Mouse (Mus musculus) R1 (cell line): ENCODE results near the gene Gm21119.
"Not testable (repeated sequence)": the region's sequence is repeated elsewhere in the genome, so short reads cannot be mapped to it uniquely, and the experiment has no call there.

Experiments
- DNase-seq: peaks from one replicate; pipeline ENCODE4 v3.0.0-alpha.2; 2018; ENCODE audit warnings: low read depth, low spot score

Gm21119 gene

DNA sequence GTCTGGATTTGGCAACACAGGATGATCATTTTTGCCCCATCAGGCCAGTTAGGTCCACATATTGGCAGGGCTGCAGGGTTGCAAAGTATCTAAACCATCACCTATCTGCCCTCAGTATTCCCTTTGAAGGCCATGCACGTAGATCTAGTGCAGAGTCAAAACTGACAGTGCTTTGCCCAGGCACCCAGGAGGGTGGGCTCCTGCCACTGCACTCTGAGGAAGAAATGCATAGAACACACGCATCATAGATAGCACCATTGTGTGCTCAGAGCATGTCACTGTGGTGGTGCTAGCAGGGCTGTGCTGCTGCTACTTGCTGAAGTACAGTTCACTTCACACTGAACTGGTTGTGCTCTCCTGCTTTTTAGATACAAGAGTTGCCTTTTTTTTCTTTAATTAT, at the start of gene Gm21119:
Gm21119 (plus strand) TSS at position 301 of the 400 bp plus-strand sequence.
- DNase-seq, result not testable (repeated sequence)

DNA sequence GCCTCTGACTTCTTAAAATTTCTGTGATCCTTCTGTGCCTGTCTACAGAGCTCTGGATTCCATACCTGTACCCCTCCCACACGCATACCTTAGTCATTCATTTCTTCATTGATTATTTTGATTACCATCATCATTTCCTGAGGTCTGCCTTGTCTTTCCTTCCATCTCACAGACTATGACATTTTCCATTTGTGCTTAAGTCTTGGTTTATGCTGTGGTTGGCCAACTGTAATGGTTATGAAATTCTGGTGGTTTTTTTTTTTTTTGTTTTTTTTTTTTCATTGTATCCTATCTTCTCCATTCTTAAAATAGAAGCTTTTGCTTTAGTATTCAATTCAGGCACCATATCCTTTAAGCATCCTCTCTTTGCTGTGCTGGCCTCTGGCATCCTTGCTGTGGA, 48.0 kb upstream of the Gm21119 start:
- DNase-seq, result not testable (repeated sequence)

DNA sequence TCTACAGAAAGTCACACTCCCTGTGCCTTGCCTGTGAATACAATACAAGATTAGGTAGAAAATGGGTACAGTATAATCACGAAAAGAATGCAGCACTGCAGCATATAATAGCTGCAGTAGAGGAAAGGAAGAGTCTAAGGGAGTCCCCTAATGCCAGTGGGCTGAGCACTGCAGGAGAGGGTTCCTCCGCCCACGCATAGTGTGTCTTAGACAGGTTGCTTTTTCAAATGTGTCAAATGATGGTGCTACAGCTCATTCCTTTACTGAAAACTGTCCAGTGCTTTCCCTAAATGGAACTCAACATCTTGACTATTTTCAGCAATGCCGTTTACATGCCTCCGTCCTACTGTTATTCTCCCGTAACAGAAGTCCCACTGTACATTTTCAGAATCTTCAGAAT, 33.6 kb upstream of the Gm21119 start:
- DNase-seq, result peak; percentile 1

DNA sequence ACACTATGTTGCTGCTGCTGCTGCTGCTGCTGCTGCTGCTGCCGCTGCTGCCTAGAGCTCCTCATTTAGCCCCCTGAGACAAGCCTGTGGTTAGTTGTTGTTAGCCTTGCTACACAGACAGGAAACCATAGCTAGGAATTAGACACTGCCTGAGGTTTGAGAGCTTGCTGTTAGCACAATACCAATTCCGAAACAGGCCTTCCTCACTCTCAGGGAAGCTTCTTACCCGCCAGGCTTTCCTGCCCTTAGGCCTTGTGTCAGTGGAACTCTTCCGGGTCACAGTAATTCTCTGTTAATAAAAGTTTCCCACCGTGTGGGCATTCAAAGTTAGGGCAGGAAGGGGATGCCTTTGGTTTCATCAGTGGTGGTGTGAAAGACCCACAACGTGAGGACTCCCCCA, 31.9 kb upstream of the Gm21119 start:
- DNase-seq, result not testable (repeated sequence)

DNA sequence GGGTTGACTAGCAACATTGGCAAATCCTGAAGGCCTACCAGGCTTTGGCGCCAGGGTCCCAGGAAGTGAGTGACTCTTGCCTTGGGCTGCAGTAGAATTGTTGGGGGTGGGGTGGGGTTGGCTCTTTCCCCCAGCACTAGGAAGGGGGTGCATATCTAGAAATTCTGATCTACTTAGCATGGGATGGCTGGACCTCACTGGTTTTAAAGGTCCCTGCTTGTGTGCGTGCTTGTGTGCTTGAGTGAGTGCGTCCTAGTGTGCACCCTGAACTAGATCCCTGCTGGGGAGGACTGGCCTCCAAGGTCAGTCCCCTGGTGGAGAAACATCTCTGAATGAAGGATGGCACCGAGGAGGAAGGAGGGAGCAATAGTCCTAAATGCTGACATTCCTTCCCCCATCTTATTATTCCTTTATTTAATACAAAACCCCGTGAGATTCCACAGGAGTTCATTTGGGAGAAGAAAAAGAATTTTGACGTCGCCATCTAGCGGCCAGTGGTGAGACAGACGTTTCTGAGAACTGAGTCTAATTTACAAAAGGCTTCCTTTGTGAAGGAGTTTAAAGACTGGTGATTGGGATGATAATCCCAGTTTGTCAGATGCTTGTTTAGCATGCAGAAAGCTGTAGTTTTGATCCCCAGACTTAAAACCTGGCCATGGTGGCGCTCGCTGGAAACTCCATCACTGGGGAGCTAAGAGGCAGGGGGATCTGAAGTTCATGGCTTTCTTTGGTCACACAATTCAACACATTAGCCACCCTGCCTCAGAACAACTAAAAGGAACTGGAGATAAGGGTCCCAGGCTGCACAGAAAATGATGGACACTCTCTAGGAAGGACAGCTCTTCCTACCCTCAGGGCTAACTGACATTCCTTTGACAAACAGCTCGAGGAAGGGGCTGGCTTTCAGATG, 26.2 kb upstream of the Gm21119 start:
- peak; percentile 59 for DNase-seq

DNA sequence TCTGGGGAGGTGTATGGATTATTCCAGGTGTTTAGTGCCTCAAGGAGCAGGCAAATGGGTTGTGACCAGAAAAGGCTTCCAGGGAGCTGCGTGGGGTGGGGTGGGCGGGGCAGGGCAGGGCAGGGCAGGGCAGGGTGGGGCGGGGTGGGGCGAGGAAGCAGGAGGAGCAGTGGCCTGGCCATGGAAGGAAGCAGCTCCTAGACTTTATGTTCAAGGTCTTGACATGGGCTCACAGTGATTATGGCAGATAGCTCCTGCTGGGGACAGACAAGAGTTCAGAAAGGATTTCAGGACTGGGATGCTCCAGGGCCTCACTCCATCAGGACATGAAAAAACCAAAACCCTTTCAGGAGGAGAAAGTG, 25.6 kb upstream of the Gm21119 start:
- not testable (repeated sequence) for DNase-seq

DNA sequence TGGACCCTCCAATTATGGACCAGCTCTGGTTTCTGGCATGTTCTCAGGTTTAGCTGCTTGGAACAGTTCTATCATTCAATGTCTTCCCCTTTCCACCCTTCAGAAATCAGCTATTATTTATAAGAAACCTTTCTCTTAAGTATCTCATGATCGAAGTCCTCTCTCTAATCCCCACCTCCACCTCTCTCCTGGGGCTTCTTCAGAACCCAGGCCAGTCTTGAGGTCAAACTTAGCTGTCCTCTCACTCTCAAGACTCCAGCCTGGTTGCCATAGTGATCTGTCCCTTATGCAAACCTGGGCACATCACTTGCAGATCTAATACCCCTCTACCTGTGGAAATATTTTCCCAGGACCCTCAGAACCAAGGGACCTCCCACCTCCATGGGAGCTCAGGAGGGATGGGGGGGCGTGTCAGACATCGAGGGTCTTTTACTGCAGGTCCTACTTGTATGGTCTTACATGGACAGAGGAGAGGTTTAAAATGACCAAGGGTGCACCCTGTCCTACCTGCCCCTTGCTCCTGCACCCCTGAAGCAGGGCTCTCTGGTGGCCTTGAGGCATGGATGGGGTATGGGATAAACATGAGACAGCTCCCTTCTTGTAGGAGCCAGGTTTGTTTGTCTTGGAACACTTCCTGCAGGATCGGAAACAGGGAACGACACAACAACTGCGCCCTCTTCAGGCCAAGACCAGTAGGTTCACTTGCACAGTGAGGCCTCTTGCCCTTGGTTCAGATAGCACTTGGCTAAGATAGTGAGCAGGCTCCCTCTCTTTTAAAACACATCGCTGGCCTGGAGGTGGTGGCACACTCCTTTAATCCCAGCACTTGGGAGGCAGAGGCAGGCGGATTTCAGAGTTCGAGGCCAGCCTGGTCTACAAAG, 24.4 kb upstream of the Gm21119 start:
- peak; percentile 53 for DNase-seq

DNA sequence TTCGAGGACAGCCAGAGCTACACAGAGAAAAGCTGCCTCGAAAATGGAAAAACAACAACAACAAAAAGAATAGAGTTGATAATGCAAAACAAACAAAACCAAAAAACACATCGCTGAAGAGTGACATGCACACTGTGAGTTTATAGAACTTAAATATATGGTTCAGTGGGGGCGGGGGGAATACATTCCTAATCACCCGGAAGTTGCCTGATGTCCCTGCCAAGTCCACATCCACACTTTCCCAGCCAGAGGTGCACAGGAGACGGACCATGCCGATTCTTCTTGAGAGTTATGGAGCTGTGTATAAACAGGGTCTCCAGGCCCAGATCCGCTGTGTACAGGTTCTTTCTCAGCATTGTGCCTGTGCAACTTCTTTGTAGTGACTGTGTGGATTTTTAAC, 23.7 kb upstream of the Gm21119 start:
- not testable (repeated sequence) for DNase-seq

DNA sequence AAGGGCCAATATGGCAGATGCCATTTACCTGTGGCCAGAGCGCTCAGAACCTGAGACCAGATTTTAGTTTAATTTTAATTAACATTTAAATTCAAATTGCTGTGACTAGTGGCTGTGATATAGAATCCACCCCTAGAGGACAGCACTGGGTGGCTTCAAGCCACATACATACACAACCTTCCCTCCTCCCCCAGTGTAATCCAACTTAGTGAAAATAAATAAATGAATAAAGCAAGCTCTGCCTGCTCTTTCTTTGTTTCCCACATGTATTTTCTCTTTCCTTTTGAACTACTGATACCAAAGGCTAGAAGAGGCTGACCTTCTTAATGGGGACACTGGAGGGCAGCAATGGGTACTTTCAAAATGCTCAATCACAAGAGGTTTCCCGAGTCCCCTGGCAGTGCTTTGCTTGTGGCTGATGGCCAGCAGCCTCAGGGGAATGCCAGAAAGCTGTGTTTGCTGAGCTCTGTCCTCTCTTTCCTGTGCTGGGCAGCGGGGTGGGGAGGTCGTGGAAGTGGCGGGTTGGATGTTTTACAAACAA, 21.9 kb upstream of the Gm21119 start:
- DNase-seq, result not testable (repeated sequence)

DNA sequence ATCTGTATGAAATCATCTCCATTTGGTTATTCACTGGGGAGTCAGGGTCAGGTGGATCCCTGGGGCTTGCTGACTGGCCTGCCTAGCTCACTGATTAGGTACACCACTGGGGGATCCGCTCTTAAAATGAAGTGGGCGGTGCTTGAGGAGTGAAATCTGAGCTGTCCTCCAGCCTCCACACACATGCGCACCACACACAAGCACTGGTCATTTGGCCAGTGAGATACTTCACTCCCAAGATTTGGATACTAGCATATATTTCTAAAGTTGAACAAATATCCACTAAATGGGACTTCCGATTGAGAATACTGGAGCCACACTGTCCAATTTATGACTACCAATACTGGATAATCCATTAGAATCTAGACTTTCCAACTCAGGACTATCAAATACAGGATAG, 20.9 kb upstream of the Gm21119 start:
- not testable (repeated sequence) for DNase-seq

DNA sequence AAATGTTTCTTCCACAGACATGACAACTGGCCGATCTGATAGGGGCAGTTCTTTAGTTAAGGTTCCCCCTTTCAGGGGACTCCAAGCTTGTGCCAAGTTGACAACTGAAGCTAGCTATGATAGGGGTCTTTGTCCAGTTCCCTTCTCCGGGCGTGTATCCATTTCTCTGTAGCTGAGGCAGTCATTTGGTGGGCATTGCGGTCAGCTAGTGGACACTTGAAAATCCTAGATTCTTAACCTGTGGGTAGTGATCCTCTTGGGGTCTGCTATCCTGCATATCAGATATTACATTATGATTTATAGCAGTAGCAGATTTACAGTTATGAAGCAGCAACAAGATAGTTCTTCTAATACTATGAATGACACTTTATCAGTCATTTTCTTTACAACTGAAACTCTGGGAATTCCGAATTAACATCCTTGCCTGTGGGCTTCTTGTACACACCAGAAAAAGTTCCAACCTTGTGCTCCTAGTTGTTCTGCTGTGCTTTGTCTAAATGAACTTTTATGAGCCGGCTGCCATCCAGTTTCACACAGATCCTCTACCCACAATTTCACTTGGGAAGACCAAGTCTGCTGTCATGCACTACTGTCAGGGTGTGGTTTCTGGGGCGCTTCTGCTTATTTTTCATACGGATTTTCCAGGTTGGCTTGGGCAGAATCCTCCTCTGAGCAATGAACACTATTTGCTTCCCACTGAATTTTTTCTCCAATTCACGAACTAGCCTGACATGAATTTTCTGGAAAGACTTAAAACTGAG, 18.5 kb upstream of the Gm21119 start:
- not testable (repeated sequence) for DNase-seq

DNA sequence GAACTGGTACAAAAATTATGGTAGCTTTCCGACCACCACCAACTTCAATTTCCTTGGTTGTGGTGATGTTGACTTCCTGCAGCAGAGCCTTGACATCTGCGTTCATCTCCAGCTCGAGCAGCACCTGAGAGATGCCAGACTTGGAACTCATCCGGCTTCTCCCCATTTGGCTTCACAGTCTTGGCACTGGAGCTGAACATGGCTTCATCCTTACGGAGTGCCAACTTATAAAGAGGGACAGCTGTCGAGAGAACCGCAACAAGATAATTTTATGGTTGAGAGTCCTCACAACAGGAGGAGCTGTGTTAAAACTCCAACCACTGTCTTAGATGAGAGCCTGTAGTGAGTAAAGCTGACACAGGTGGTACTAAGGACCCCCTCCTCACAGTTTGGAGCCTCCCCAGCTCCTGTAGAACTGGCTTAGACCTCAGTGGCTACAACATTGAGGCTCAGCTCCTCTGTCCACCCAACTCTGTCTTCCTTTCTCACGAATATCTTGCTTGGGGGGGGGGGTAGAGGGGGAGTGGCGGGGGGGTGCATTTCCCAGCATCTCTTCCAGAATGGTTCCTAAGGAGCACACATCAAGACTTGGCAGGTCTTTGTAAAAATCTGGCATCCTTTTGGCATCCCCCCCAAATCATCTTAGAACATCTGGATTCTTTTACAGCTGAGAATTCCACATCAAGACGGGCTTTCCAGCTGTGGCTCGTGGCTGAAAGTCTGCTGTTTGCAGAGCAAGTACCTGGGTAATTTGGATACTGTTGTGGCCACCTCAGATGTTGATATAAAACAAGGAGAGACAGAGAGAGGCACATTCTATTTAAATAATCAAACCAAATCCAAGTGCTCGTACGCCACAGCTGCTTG, 17.6 kb upstream of the Gm21119 start:
- DNase-seq, result peak; percentile 7

DNA sequence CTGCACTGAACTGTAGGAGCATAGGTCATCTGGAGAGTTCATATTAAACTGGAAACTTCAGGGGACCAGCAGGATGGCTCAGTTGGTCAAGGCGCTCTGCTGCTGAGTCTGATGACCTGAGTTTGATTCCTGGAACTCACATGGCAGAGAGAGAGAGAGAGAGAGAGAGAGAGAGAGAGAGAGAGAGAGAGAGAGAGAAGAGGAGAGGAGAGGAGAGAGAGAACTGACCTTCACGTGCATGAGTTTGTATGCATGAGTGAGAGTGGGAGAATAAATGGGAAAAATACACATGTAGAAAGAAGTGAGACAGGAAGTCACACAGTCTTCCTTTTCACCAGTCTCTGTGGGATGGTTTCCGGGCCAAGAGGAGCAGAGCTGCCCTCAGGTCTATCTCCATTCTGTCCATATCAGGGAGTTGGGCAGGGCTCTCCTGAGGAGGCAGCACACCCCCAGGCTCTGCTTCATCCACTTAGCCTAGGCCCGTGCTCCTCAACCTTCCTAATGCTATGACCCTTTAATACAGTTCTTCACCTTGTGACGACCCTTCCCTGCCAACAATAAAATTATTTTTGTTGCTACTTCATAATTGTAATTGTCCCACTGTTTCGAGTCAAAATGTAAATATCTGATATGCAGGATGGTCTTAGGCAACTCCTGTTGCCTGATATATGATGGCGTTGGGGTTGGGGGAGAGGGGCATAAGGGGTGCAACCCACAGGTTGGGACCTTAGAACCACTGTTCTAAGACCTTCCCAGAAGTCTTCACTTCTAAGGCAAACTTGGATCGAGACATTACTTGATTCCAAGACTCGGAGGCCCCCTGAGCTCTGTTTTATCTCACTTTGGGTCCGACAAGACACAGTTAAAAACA, 16.2 kb upstream of the Gm21119 start:
- DNase-seq, result not testable (repeated sequence)

DNA sequence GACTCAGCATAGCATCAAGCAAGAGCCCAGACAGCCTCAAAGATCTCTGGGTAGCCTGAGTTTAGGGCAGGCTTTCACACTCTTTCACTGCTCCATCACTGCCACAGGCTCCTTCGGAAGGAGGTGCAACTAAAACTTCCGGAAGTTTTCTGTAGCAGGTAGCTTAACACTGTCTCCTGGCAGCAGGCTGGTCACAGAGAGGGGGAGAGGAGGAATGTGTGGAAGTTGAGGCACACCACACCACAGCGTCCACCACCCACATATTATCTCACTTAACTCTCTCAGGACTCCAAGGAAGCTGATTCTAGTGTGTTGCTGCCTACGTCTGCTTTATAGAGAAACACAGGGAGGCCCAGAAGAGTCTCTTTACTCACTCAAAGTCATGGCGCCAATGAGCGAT, 15.4 kb upstream of the Gm21119 start:
- DNase-seq, result peak; percentile 44

DNA sequence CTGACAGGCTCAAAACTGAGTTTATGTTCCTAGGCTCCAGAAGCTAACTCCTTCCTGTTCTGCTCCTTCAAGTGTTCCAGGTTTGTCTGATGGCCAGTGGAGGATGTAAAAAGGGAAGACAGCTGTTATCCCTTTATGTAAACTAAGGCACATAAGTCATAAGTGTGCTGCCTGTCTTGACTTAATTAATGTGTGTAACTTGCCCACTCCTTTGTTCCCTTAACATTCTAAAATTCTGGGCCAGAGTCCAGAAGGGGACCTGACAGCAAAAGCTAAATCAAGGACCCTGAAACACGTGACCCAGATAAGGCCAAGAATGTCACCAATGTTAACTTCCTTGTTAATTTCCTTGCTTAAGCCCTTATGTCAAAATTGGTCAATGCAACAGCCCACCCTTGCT, 3.9 kb upstream of the Gm21119 start:
- not testable (repeated sequence) for DNase-seq

DNA sequence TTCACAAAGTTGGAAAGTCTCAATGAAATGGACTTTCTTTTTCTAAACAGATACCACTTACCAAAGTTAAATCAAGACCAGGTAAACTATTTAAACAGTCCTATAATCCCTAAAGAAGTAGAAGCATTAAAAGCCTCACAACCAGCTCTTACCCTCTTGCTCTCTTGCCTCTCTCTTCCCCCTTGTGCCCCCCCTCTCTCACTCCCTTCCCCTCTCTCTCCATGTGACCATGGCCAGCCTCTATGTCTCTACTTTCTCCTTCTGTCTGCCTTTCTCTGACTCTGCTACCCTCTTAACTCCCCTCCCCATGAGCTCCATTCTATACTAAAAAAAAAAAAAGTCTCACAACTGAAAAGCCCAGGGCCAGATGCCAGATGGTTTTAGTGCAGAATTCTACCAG, 2.0 kb upstream of the Gm21119 start:
- not testable (repeated sequence) for DNase-seq

DNA sequence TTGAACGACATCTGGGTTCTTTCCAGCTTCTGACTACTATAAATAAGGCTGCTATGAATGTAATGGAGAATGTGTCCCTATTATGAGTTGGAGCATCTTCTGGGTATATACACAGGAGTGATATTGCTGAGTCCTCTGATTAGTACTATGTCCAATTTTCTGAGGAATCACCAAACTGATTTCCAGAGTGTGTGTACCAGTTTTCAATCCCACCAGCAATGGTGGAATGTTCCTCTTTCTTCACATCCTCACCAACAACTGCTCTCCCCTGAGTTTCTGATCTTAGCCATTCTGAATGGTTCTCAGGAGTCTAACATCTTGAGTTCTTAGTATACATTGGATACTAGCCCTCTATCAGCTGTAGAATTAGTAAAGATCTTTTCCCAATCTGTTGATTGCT, 16.0 kb downstream of the Gm21119 start:
- DNase-seq, result not testable (repeated sequence)

DNA sequence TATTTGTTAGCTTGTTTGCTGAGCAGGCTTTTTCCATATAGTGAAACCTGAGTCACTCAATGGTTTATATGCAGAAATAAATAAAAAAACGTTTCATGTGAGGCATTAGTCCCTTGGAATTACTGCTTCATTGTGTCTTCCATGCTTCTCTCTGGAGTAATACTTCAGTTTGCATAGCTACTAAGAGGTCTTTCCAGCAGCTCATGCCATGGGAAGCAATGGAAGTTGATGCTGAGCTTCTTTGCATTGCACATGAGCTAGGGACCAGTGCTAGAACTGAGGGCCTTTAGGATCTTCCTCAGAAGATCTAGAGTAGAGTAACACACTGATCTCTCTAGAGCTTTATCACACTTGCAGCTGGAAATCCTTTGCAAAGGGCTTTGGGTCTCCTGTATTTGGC, 23.2 kb downstream of the Gm21119 start:
- not testable (repeated sequence) for DNase-seq

DNA sequence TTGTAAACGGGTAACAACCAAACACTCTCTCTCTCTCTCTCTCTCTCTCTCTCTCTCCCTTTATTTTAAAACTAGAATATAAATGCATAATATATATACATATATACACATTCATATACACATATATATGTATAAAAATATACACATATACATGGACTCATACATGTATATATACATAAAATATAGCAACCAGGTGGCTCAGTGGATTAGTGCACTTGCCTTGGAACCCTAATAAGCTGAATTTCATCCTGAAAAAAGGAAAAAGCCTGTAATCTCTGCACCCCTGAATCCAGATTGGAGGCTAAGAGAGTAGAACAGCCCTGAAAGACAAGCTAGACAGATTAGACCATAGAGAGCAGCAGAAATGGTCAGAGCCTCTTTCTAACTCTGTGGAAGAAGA, 28.8 kb downstream of the Gm21119 start:
- not testable (repeated sequence) for DNase-seq
